Comparison of ENCODE assay signal across 12 mouse cellular contexts in genomic region chr15:38594095-38594494, GRCm38 (mm10).
A peak's percentile ranks its signal among the peaks of the same experiment; 100 is the strongest.
DNase-seq lines count a peak whose midpoint lies in the region; ATAC-seq and TF ChIP-seq lines count a peak whose summit lies in the region.
"Had no signal": no experiment of that assay in that cellular context is flagged by ENCODE, and none has a peak within 500 bp of the region (broad histone marks: within the 10 kb centered on the region; RNA-seq: fewer than 3 reads in every experiment).

No protein-coding gene starts in this region.

- H3K9me3 ChIP-seq in kidney, postnatal 0 days (replicated peaks; ENCODE audit: low read length), result no peaks in the 10 kb centered on the region
- H3K9me3 ChIP-seq in liver, embryonic 11.5 days (ENCODE audit: control insufficient read depth, low read length), result no peaks in the 10 kb centered on the region
- no peaks in the 10 kb centered on the region for H3K9me3 ChIP-seq in forebrain, embryonic 14.5 days (replicated peaks; ENCODE audit: control insufficient read depth, low read length)

- peak; percentile 35 for DNase-seq in left cerebral cortex, postnatal 4 days
- DNase-seq in left cerebral cortex, adult 11 months (ENCODE audit: low spot score), result no peak
- peak; percentile 64 to 78 for DNase-seq in heart, adult 2 months
- DNase-seq in kidney, postnatal 0 days (ENCODE audit: low spot score), result peak; percentile 69
- peak; percentile 28 for DNase-seq in mesoderm, embryonic 11.5 days (ENCODE audit: low read depth, low spot score)
- no peak for DNase-seq in liver, embryonic 11.5 days (ENCODE audit: low spot score)
- no peak for DNase-seq in frontal cortex, postnatal 14 days (ENCODE audit: low spot score in 2 of 2)
- no peak for DNase-seq in forebrain, embryonic 14.5 days (ENCODE audit: low spot score)
- DNase-seq: adrenal gland, adult 8-10 months; cerebellum, postnatal 36 days; thymus, adult 2 months had no signal

- TF ChIP-seq EP300 in heart, adult 2 months (IDR thresholded peaks at IDR 0.05; ENCODE audit: insufficient read depth, low read depth, low read length), result 0 out of 2 replicates have a peak, but pooled peaks have one; percentile 42

- no peak for TF ChIP-seq CTCF in heart, adult 2 months (IDR thresholded peaks at IDR 0.05)
- no peak for TF ChIP-seq CTCF in kidney, postnatal 0 days (IDR thresholded peaks at IDR 0.05; ENCODE audit: low read depth)

- 30% methylated on average over 11 of the region's 11 CpGs for WGBS in heart, adult 2 months
- WGBS in kidney, postnatal 0 days, result 70% methylated on average over 11 of the region's 11 CpGs
- whole genome bisulfite sequencing in liver, embryonic 11.5 days, result 81% methylated on average over 11 of the region's 11 CpGs
- 89% methylated on average over 11 of the region's 11 CpGs for WGBS in forebrain, embryonic 14.5 days

- no peak overlapping the region; the same call in 1 of the 2 replicates for H3K27ac ChIP-seq in heart, adult 2 months
- no peak overlapping the region for H3K27ac ChIP-seq in kidney, postnatal 0 days
- H3K27ac ChIP-seq in liver, embryonic 11.5 days (ENCODE audit: low read depth, low read length), result no peak overlapping the region
- no peak overlapping the region for H3K27ac ChIP-seq in forebrain, embryonic 14.5 days (ENCODE audit: low read depth, low read length)

- H3K4me1 ChIP-seq in heart, adult 2 months (ENCODE audit: control insufficient read depth, insufficient read depth, low read length), result peaks cover 6% of the 10 kb centered on the region
- H3K4me1 ChIP-seq in kidney, postnatal 0 days (replicated peaks; ENCODE audit: insufficient read depth, low read length), result no peaks in the 10 kb centered on the region
- no peaks in the 10 kb centered on the region for H3K4me1 ChIP-seq in liver, embryonic 11.5 days (replicated peaks; ENCODE audit: control insufficient read depth, insufficient read depth, low read length)
- H3K4me1 ChIP-seq in forebrain, embryonic 14.5 days (ENCODE audit: control insufficient read depth, insufficient read depth, low read length), result no peaks in the 10 kb centered on the region

- no peak overlapping the region for H3K4me2 ChIP-seq in kidney, postnatal 0 days (ENCODE audit: low read length)
- no peak overlapping the region for H3K4me2 ChIP-seq in liver, embryonic 11.5 days
- H3K4me2 ChIP-seq in forebrain, embryonic 14.5 days (ENCODE audit: low read length), result no peak overlapping the region

- peaks cover 2% of the 10 kb centered on the region; the same call in 1 of the 2 replicates for H3K36me3 ChIP-seq in heart, adult 2 months (ENCODE audit: control insufficient read depth, insufficient read depth, low read length)
- no peaks in the 10 kb centered on the region for H3K36me3 ChIP-seq in kidney, postnatal 0 days (ENCODE audit: insufficient read depth, low read length)
- H3K36me3 ChIP-seq in liver, embryonic 11.5 days (ENCODE audit: control insufficient read depth, insufficient read depth, low read length), result no peaks in the 10 kb centered on the region
- no peaks in the 10 kb centered on the region for H3K36me3 ChIP-seq in forebrain, embryonic 14.5 days (ENCODE audit: control insufficient read depth, insufficient read depth, low read length)

- ATAC-seq in kidney, postnatal 0 days (replicated peaks; ENCODE audit: low FRiP score, low read depth), result no peak
- ATAC-seq in liver, embryonic 11.5 days (replicated peaks; ENCODE audit: low FRiP score), result no peak
- no peak for ATAC-seq in forebrain, embryonic 14.5 days
- ATAC-seq: intestine, postnatal 0 days had no signal

- intact Hi-C loops in left cerebral cortex, postnatal 4 days (cut with DNase I), result no loop called here
- intact Hi-C loops in heart, adult 2 months (cut with DNase I), result no loop called here

- no peaks in the 10 kb centered on the region for H3K79me2 ChIP-seq in heart, adult 2 months (replicated peaks; ENCODE audit: control insufficient read depth, insufficient read depth, low read length)

- TF ChIP-seq POLR2A in heart, adult 2 months (IDR thresholded peaks at IDR 0.05; ENCODE audit: insufficient read depth, low read depth, low read length), result no peak

- H3K4me3 ChIP-seq in heart, adult 2 months, result no peak overlapping the region
- no peak overlapping the region for H3K4me3 ChIP-seq in kidney, postnatal 0 days (replicated peaks; ENCODE audit: low read depth, low read length)
- H3K4me3 ChIP-seq in liver, embryonic 11.5 days (ENCODE audit: low read depth, low read length), result no peak overlapping the region
- H3K4me3 ChIP-seq in forebrain, embryonic 14.5 days (ENCODE audit: low read depth, low read length), result no peak overlapping the region

- no peaks in the 10 kb centered on the region for H3K27me3 ChIP-seq in heart, adult 2 months (ENCODE audit: control insufficient read depth, insufficient read depth, low read length)
- H3K27me3 ChIP-seq in kidney, postnatal 0 days (ENCODE audit: insufficient read depth, low read length), result no peaks in the 10 kb centered on the region
- no peaks in the 10 kb centered on the region for H3K27me3 ChIP-seq in liver, embryonic 11.5 days (replicated peaks; ENCODE audit: control insufficient read depth, insufficient read depth, low read length)
- no peaks in the 10 kb centered on the region for H3K27me3 ChIP-seq in forebrain, embryonic 14.5 days (replicated peaks; ENCODE audit: control insufficient read depth, insufficient read depth, low read length)

- H3K9ac ChIP-seq in heart, adult 2 months (ENCODE audit: low read depth, low read length), result no peak overlapping the region
- no peak overlapping the region for H3K9ac ChIP-seq in kidney, postnatal 0 days (ENCODE audit: low read depth, low read length)
- H3K9ac ChIP-seq in liver, embryonic 11.5 days (ENCODE audit: low read depth, low read length), result no peak overlapping the region
- no peak overlapping the region for H3K9ac ChIP-seq in forebrain, embryonic 14.5 days (ENCODE audit: low read length)

Comparison
In these comparisons a context has a peak if more than half of its experiments do, and no peak if none do; other contexts are left out.
1. DNase-seq: peak in left cerebral cortex, postnatal 4 days (single experiment), heart, adult 2 months (2 of 2), kidney, postnatal 0 days (single experiment) and mesoderm, embryonic 11.5 days (single experiment); none in left cerebral cortex, adult 11 months (single experiment), liver, embryonic 11.5 days (single experiment), frontal cortex, postnatal 14 days (0 of 2) and forebrain, embryonic 14.5 days (single experiment).